ENCODE assay signal across 8 mouse cellular contexts in genomic region chrX:7679405-7680056, GRCm38 (mm10). TPM values are rescaled to one million over a fixed set of nuclear protein-coding genes. Genes with fewer than 3 reads are reported as not detected.
DNase-seq lines count a peak whose midpoint lies in the region; ATAC-seq and TF ChIP-seq lines count a peak whose summit lies in the region.

No protein-coding gene starts in this region.

- H3K27ac ChIP-seq in CH12.LX (ENCODE audit: insufficient read depth, low read depth): no peak overlapping the region
- H3K27ac ChIP-seq in forebrain, embryonic 11.5 days (ENCODE audit: low read depth, low read length): no peak overlapping the region
- 0 out of 2 replicates have a peak overlapping the region, but pooled peaks have one; percentile 23 for H3K27ac ChIP-seq in heart, embryonic 16.5 days (ENCODE audit: low read length)
- no peak overlapping the region for H3K27ac ChIP-seq in liver, embryonic 14.5 days
- no peak overlapping the region for H3K27ac ChIP-seq in stomach, embryonic 15.5 days

- peak; percentile 98 for ATAC-seq in forebrain, embryonic 11.5 days (replicated peaks; ENCODE audit: low FRiP score)
- ATAC-seq in heart, embryonic 16.5 days (replicated peaks; ENCODE audit: extremely low read depth, insufficient read depth, low FRiP score): peak; percentile 94
- ATAC-seq in liver, embryonic 14.5 days (ENCODE audit: insufficient read depth): peak; percentile 95
- peak; percentile 92 for ATAC-seq in stomach, embryonic 15.5 days (ENCODE audit: insufficient read depth, low FRiP score, low read depth)

- TF ChIP-seq RAD21 in CH12.LX (IDR thresholded peaks at IDR 0.05; ENCODE audit: low read depth, low read length): peak; percentile 21; the same call in 1 of the 2 replicates

- peak; percentile 87 for DNase-seq in CH12.LX (ENCODE audit: extremely low read depth)
- DNase-seq in c-Kit-positive CD71-positive TER-119-negative erythroid progenitor cells, embryonic 14.5 days (ENCODE audit: low read depth): peak; percentile 71
- peak; percentile 93 for DNase-seq in forebrain, embryonic 11.5 days (ENCODE audit: low spot score)
- peak; percentile 93 to 95 for DNase-seq in kidney, postnatal 25 days
- peak; percentile 69 to 72 (median 72) for DNase-seq in liver, embryonic 14.5 days (ENCODE audit: low read depth in 3 of 3, low spot score in 3 of 3)
- DNase-seq in neural tube, embryonic 10.5 days (ENCODE audit: extremely low spot score, low spot score): peak; percentile 81

- H3K4me2 ChIP-seq in CH12.LX (ENCODE audit: insufficient read depth, low read depth, poor library complexity, severe bottlenecking): peak overlapping the region; percentile 44
- peak overlapping the region; percentile 48; the same call in 1 of the 2 replicates for H3K4me2 ChIP-seq in forebrain, embryonic 11.5 days (ENCODE audit: low read depth, low read length, severe bottlenecking)
- H3K4me2 ChIP-seq in heart, embryonic 16.5 days (ENCODE audit: low read depth, low read length): peak overlapping the region; percentile 62
- peak overlapping the region; percentile 56 for H3K4me2 ChIP-seq in liver, embryonic 14.5 days (ENCODE audit: low read depth)
- peak overlapping the region; percentile 57 for H3K4me2 ChIP-seq in stomach, embryonic 15.5 days

- TF ChIP-seq EP300 in CH12.LX (IDR thresholded peaks at IDR 0.05; ENCODE audit: low read length): no peak
- no peak for TF ChIP-seq EP300 in liver, embryonic 14.5 days (IDR thresholded peaks at IDR 0.05; ENCODE audit: low read depth)

- no peak overlapping the region for H3K9ac ChIP-seq in CH12.LX (ENCODE audit: insufficient read depth, low read depth)
- H3K9ac ChIP-seq in forebrain, embryonic 11.5 days (ENCODE audit: low read length): peak overlapping the region; percentile 27; the same call in 1 of the 2 replicates
- H3K9ac ChIP-seq in heart, embryonic 16.5 days (ENCODE audit: low read length): peak overlapping the region; percentile 71
- no peak overlapping the region for H3K9ac ChIP-seq in liver, embryonic 14.5 days (replicated peaks)
- peak overlapping the region; percentile 22; the same call in 1 of the 2 replicates for H3K9ac ChIP-seq in stomach, embryonic 15.5 days

- peak overlapping the region in 2 of 3 experiments; percentile 13 to 21 for H3K4me3 ChIP-seq in CH12.LX (replicated peaks in 1 of 3; ENCODE audit: low read depth in 2 of 3, low read length in 2 of 3, poor library complexity in 1 of 3)
- no peak overlapping the region for H3K4me3 ChIP-seq in forebrain, embryonic 11.5 days (ENCODE audit: low read depth, low read length)
- peak overlapping the region; percentile 47 for H3K4me3 ChIP-seq in heart, embryonic 16.5 days (ENCODE audit: low read length)
- H3K4me3 ChIP-seq in liver, embryonic 14.5 days (ENCODE audit: insufficient read depth in 1 of 2, low read depth in 2 of 2, low read length in 2 of 2): peak overlapping the region; percentile 1 to 39; a peak in 3 of 4 replicates
- H3K4me3 ChIP-seq in stomach, embryonic 15.5 days (replicated peaks): peak overlapping the region; percentile 28

- peak; percentile 55 for TF ChIP-seq POLR2A in CH12.LX (IDR thresholded peaks at IDR 0.05; ENCODE audit: low read depth, low read length)

- in situ Hi-C loops in CH12.LX (cut with MboI; ENCODE audit: low pct_ligation_motif_present, low pct_unique_long_range_greater_than_20kb, low sequenced_read_pairs): no loop called here

- no peaks in the 10 kb centered on the region for H3K9me3 ChIP-seq in CH12.LX (replicated peaks; ENCODE audit: low read length)
- H3K9me3 ChIP-seq in forebrain, embryonic 11.5 days (ENCODE audit: control insufficient read depth, low read length): no peaks in the 10 kb centered on the region
- no peaks in the 10 kb centered on the region for H3K9me3 ChIP-seq in heart, embryonic 16.5 days (replicated peaks; ENCODE audit: control insufficient read depth, low read length)
- no peaks in the 10 kb centered on the region for H3K9me3 ChIP-seq in liver, embryonic 14.5 days (ENCODE audit: control insufficient read depth, low read length)
- H3K9me3 ChIP-seq in stomach, embryonic 15.5 days: no peaks in the 10 kb centered on the region

- H3K4me1 ChIP-seq in CH12.LX (ENCODE audit: control insufficient read depth in 1 of 2, insufficient read depth in 2 of 2): peaks cover 1 to 3% of the 10 kb centered on the region in 2 experiments; a peak in 2 of 4 replicates
- H3K4me1 ChIP-seq in forebrain, embryonic 11.5 days (replicated peaks; ENCODE audit: control insufficient read depth, insufficient read depth, low read length): no peaks in the 10 kb centered on the region
- 0 out of 2 replicates have a peak, but pooled peaks cover 4% of the 10 kb centered on the region for H3K4me1 ChIP-seq in heart, embryonic 16.5 days (ENCODE audit: control insufficient read depth, insufficient read depth, low read length)
- no peaks in the 10 kb centered on the region for H3K4me1 ChIP-seq in liver, embryonic 14.5 days (replicated peaks; ENCODE audit: control insufficient read depth in 2 of 2, insufficient read depth in 2 of 2, low read length in 1 of 2)
- no peaks in the 10 kb centered on the region for H3K4me1 ChIP-seq in stomach, embryonic 15.5 days

- WGBS in forebrain, embryonic 11.5 days: 29% methylated on average over 27 of the region's 27 CpGs
- WGBS in heart, embryonic 16.5 days: 13% methylated on average over 27 of the region's 27 CpGs
- 10% methylated on average over 27 of the region's 27 CpGs for whole genome bisulfite sequencing in liver, embryonic 14.5 days (ENCODE audit: insufficient replicate concordance)
- WGBS in stomach, embryonic 15.5 days: 24% methylated on average over 25 of the region's 27 CpGs

- no peaks in the 10 kb centered on the region for H3K27me3 ChIP-seq in CH12.LX (replicated peaks)
- H3K27me3 ChIP-seq in forebrain, embryonic 11.5 days (ENCODE audit: control insufficient read depth, insufficient read depth, low read length): no peaks in the 10 kb centered on the region
- no peaks in the 10 kb centered on the region for H3K27me3 ChIP-seq in heart, embryonic 16.5 days (ENCODE audit: control insufficient read depth, insufficient read depth, low read length)
- no peaks in the 10 kb centered on the region for H3K27me3 ChIP-seq in liver, embryonic 14.5 days (ENCODE audit: control insufficient read depth, insufficient read depth, low read length)
- no peaks in the 10 kb centered on the region for H3K27me3 ChIP-seq in stomach, embryonic 15.5 days (replicated peaks)

- no peaks in the 10 kb centered on the region for H3K36me3 ChIP-seq in CH12.LX (replicated peaks in 1 of 2; ENCODE audit: control insufficient read depth in 1 of 2, insufficient read depth in 1 of 2, low read length in 1 of 2)
- no peaks in the 10 kb centered on the region for H3K36me3 ChIP-seq in forebrain, embryonic 11.5 days (ENCODE audit: control insufficient read depth, insufficient read depth, low read length)
- no peaks in the 10 kb centered on the region for H3K36me3 ChIP-seq in heart, embryonic 16.5 days (ENCODE audit: control insufficient read depth, insufficient read depth)
- no peaks in the 10 kb centered on the region for H3K36me3 ChIP-seq in liver, embryonic 14.5 days (replicated peaks; ENCODE audit: control insufficient read depth, insufficient read depth, low read depth)
- no peaks in the 10 kb centered on the region for H3K36me3 ChIP-seq in stomach, embryonic 15.5 days

- no peaks in the 10 kb centered on the region for H3K79me2 ChIP-seq in CH12.LX (replicated peaks; ENCODE audit: control insufficient read depth, extremely low read depth, insufficient read depth, poor library complexity, severe bottlenecking)

- dilution Hi-C loops in CH12.LX (cut with MboI; ENCODE audit: extremely low pct_ligation_motif_present, extremely low pct_unique_long_range_greater_than_20kb, low sequenced_read_pairs): no loop called here

- peak; percentile 7 to 78; a peak in 2 of 4 replicates for TF ChIP-seq CTCF in CH12.LX (conservative IDR thresholded peaks at IDR 0.05 in 1 of 2, IDR thresholded peaks at IDR 0.05 in 1 of 2; ENCODE audit: low read depth in 2 of 2, low read length in 2 of 2)
- TF ChIP-seq CTCF in liver, embryonic 14.5 days (IDR thresholded peaks at IDR 0.05; ENCODE audit: low read depth): peak; percentile 92

RNA-seq across cellular contexts. Expression of gene Magix, which starts 1.5 kb away (rescaled TPM):
- total RNA-seq in CH12.LX (2012; rRNA removed) (0.13 TPM in 1 of 2 replicates, not detected in the other), CH12.LX (2014; rRNA removed) (not detected in 2 replicates)
- not detected in 2 replicates for polyA plus RNA-seq in CH12.LX (2012; ENCODE audit: insufficient read length, low read depth)
- polyA plus RNA-seq in forebrain, embryonic 11.5 days (2014; fragmentation: Nextera tagmentation; extraction: Ambion mirVana): 0.47 TPM in 1 of 2 replicates, not detected in the other
- 0.60 and 1.1 TPM in 2 replicates for polyA plus RNA-seq in heart, embryonic 16.5 days (2015; fragmentation: Nextera tagmentation; extraction: Ambion mirVana)
- 0.02 and 0.04 TPM in 2 replicates for polyA plus RNA-seq in liver, embryonic 14.5 days (2012; rRNA removed)
- polyA plus RNA-seq in liver, embryonic 14.5 days (2014; fragmentation: Nextera tagmentation; extraction: Ambion mirVana): 0.20 TPM in 1 of 2 replicates, not detected in the other
- polyA plus RNA-seq in stomach, embryonic 15.5 days (2015; fragmentation: Nextera tagmentation; extraction: Ambion mirVana): 0.54 and 0.74 TPM in 2 replicates

RNA-seq across cellular contexts. Expression of gene Plp2, which starts 8.3 kb away (rescaled TPM):
- total RNA-seq in CH12.LX (2012; rRNA removed) (163 and 183 TPM in 2 replicates), CH12.LX (2014; rRNA removed) (144 and 173 TPM in 2 replicates)
- polyA plus RNA-seq in CH12.LX (2012; ENCODE audit: insufficient read length, low read depth): 207 and 247 TPM in 2 replicates
- 54.0 and 64.5 TPM in 2 replicates for polyA plus RNA-seq in forebrain, embryonic 11.5 days (2014; fragmentation: Nextera tagmentation; extraction: Ambion mirVana)
- polyA plus RNA-seq in heart, embryonic 16.5 days (2015; fragmentation: Nextera tagmentation; extraction: Ambion mirVana): 142 and 150 TPM in 2 replicates
- polyA plus RNA-seq in liver, embryonic 14.5 days (2012; rRNA removed): 27.3 and 43.1 TPM in 2 replicates
- 29.0 and 31.0 TPM in 2 replicates for polyA plus RNA-seq in liver, embryonic 14.5 days (2014; fragmentation: Nextera tagmentation; extraction: Ambion mirVana)
- polyA plus RNA-seq in stomach, embryonic 15.5 days (2015; fragmentation: Nextera tagmentation; extraction: Ambion mirVana): 223 and 255 TPM in 2 replicates

RNA-seq across cellular contexts. Expression of gene Gpkow, which starts 17.4 kb away (rescaled TPM):
- total RNA-seq in CH12.LX (2012; rRNA removed) (14.6 and 16.8 TPM in 2 replicates), CH12.LX (2014; rRNA removed) (6.6 and 9.3 TPM in 2 replicates)
- 32.2 and 35.3 TPM in 2 replicates for polyA plus RNA-seq in CH12.LX (2012; ENCODE audit: insufficient read length, low read depth)
- 44.6 and 47.0 TPM in 2 replicates for polyA plus RNA-seq in forebrain, embryonic 11.5 days (2014; fragmentation: Nextera tagmentation; extraction: Ambion mirVana)
- polyA plus RNA-seq in heart, embryonic 16.5 days (2015; fragmentation: Nextera tagmentation; extraction: Ambion mirVana): 33.2 and 33.5 TPM in 2 replicates
- polyA plus RNA-seq in liver, embryonic 14.5 days (2012; rRNA removed): 4.4 and 7.0 TPM in 2 replicates
- polyA plus RNA-seq in liver, embryonic 14.5 days (2014; fragmentation: Nextera tagmentation; extraction: Ambion mirVana): 12.6 and 14.6 TPM in 2 replicates
- polyA plus RNA-seq in stomach, embryonic 15.5 days (2015; fragmentation: Nextera tagmentation; extraction: Ambion mirVana): 33.0 and 34.9 TPM in 2 replicates

RNA-seq across cellular contexts. Expression of gene Prickle3, which starts 22.5 kb away (rescaled TPM):
- total RNA-seq in CH12.LX (2012; rRNA removed) (3.9 and 4.5 TPM in 2 replicates), CH12.LX (2014; rRNA removed) (2.2 and 2.3 TPM in 2 replicates)
- 12.5 and 13.7 TPM in 2 replicates for polyA plus RNA-seq in CH12.LX (2012; ENCODE audit: insufficient read length, low read depth)
- 2.6 and 2.9 TPM in 2 replicates for polyA plus RNA-seq in forebrain, embryonic 11.5 days (2014; fragmentation: Nextera tagmentation; extraction: Ambion mirVana)
- polyA plus RNA-seq in heart, embryonic 16.5 days (2015; fragmentation: Nextera tagmentation; extraction: Ambion mirVana): 10.0 and 10.5 TPM in 2 replicates
- polyA plus RNA-seq in liver, embryonic 14.5 days (2012; rRNA removed): 1.2 and 1.3 TPM in 2 replicates
- 0.34 and 1.0 TPM in 2 replicates for polyA plus RNA-seq in liver, embryonic 14.5 days (2014; fragmentation: Nextera tagmentation; extraction: Ambion mirVana)
- 10.7 and 10.8 TPM in 2 replicates for polyA plus RNA-seq in stomach, embryonic 15.5 days (2015; fragmentation: Nextera tagmentation; extraction: Ambion mirVana)

RNA-seq across cellular contexts. Expression of gene Wdr45, which starts 34.6 kb away (rescaled TPM):
- total RNA-seq in CH12.LX (2012; rRNA removed): 13.9 and 21.4 TPM in 2 replicates
- total RNA-seq in CH12.LX (2014; rRNA removed): 19.4 and 24.1 TPM in 2 replicates
- 18.0 and 21.7 TPM in 2 replicates for polyA plus RNA-seq in CH12.LX (2012; ENCODE audit: insufficient read length, low read depth)
- 14.2 and 17.2 TPM in 2 replicates for polyA plus RNA-seq in forebrain, embryonic 11.5 days (2014; fragmentation: Nextera tagmentation; extraction: Ambion mirVana)
- 31.5 and 35.3 TPM in 2 replicates for polyA plus RNA-seq in heart, embryonic 16.5 days (2015; fragmentation: Nextera tagmentation; extraction: Ambion mirVana)
- 11.8 and 12.1 TPM in 2 replicates for polyA plus RNA-seq in liver, embryonic 14.5 days (2012; rRNA removed)
- polyA plus RNA-seq in liver, embryonic 14.5 days (2014; fragmentation: Nextera tagmentation; extraction: Ambion mirVana): 7.5 and 10.0 TPM in 2 replicates
- polyA plus RNA-seq in stomach, embryonic 15.5 days (2015; fragmentation: Nextera tagmentation; extraction: Ambion mirVana): 32.0 and 32.5 TPM in 2 replicates

Comparison
In these comparisons a context has a peak if more than half of its experiments do, and no peak if none do; other contexts are left out.
1. H3K9ac ChIP-seq: peak in forebrain, embryonic 11.5 days (single experiment), heart, embryonic 16.5 days (single experiment) and stomach, embryonic 15.5 days (single experiment); none in CH12.LX (single experiment) and liver, embryonic 14.5 days (single experiment).
2. Peak in every context shown above with its lines, with median percentiles within 50 percentile points of each other: DNase-seq, H3K4me2 ChIP-seq and ATAC-seq.